Mouse (Mus musculus) heart, postnatal 0 days (tissue): ENCODE measurements at regions not wholly inside any gene's neighbourhood (a gene's known extent, or its start where the extent isn't known, plus 50 kb on each side); places are given as distances from the start of the nearest gene placed in this dataset.

ENCODE experiments used
- ATAC-seq: fragments of 200-750 bp; cut with Nextera tagmentation; 2 replicates; pipeline ENCODE4 v1.8.0; 2017; ENCODE audit warnings: low read depth, moderate number of reproducible peaks, moderate library complexity; ENCODE audit not compliant: insufficient read depth
- DNase-seq: peaks from one replicate; pipeline ENCODE4 v3.0.0-alpha.2; 2016; ENCODE audit warnings: low spot score
- H3K27ac ChIP-seq: fragments of 300-500 bp; sonication (generic); 2 replicates; pipeline ENCODE4 v1.5.1; 2014; ENCODE audit warnings: low read depth, mild to moderate bottlenecking
- H3K27me3 ChIP-seq: fragments of 300-500 bp; sonication (generic); 2 replicates; pipeline ENCODE4 v1.6.1; 2014; ENCODE audit warnings: low read length, mixed read lengths; ENCODE audit not compliant: control insufficient read depth, insufficient read depth
- H3K36me3 ChIP-seq: fragments of 300-500 bp; sonication (generic); replicated peaks from 2 replicates; pipeline ENCODE4 v1.6.1; 2014; ENCODE audit warnings: low read length, mixed read lengths; ENCODE audit not compliant: control insufficient read depth, insufficient read depth
- H3K4me1 ChIP-seq: fragments of 300-500 bp; sonication (generic); 2 replicates; pipeline ENCODE4 v1.6.1; 2014; ENCODE audit warnings: antibody characterized with exemption; ENCODE audit not compliant: control insufficient read depth, insufficient read depth
- H3K4me2 ChIP-seq: fragments of 300-500 bp; sonication (generic); 2 replicates; pipeline ENCODE4 v1.6.1; 2014; ENCODE audit warnings: low read depth, mild to moderate bottlenecking, low read length, moderate library complexity
- H3K4me3 ChIP-seq: fragments of 300-500 bp; sonication (generic); 2 replicates; pipeline ENCODE4 v1.5.1; 2014; ENCODE audit warnings: low read depth, low read length
- H3K9ac ChIP-seq: fragments of 300-500 bp; sonication (generic); replicated peaks from 2 replicates; pipeline ENCODE4 v1.6.1; 2014; ENCODE audit warnings: low read depth, low read length, mixed read lengths
- H3K9me3 ChIP-seq: fragments of 300-500 bp; sonication (generic); replicated peaks from 2 replicates; pipeline ENCODE4 v1.6.1; 2016; ENCODE audit warnings: low read length; ENCODE audit not compliant: control insufficient read depth
- CTCF ChIP-seq: IDR thresholded peaks from 2 replicates; pipeline ENCODE4 v1.5.1; 2016; ENCODE audit warnings: antibody characterized with exemption, control low read depth, low read depth
- EP300 ChIP-seq: IDR thresholded peaks from 2 replicates; pipeline ENCODE4 v1.6.1; 2016; ENCODE audit warnings: antibody characterized with exemption, low read depth
- WGBS: fragments of 180-500 bp; shearing (Covaris S2); extraction: QIAGEN DNeasy Blood & Tissue Kit; methylation state at CpG from one replicate; pipeline ENCODE4 v1.1.7; 2014; 5-methylcytosine and 5-hydroxymethylcytosine counted together

DNA sequence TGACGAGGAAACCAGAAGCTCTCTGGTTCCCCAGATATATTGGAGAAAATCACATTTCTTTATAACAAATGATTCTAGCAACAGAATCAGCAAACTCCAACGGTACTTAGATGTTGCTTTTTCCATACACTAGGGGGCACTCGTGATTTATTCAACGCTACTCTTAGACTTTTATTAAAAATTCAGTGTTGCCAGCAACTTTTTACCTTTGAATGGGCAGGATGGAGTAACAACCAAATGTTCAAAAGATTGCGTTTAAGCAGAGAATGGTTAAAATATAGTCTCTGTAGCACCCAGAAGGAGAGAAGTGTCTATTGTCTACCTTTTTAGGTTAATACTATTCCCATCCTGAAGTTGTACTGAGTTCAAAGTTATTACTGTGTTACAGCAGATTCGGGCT is 715.4 kb upstream of the Cblb start:
- no peaks in the 10 kb centered on the region for H3K27me3 ChIP-seq

DNA sequence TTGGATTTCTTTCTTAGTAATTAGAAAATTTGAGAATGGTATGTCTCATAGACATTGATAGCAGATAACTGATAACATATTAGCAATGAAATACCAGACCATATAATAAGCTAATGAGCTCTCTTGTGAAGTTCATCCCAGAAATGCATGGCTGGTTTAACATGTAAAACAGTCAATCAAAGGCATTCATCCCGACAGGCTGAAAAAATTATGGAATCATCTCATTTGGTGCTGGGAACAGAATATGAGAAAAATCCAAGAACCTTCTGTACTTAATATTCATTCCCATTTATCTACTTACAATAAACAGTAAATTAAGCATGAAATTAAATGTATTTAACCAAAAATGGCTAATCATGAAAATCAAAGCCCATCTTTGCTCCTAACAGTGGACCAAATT is 698.8 kb upstream of the Cblb start:
- Histone ChIP-seq H3K4me3 (no peak overlapping the region), H3K9me3 (no peaks in the 10 kb centered on the region), H3K4me2 (no peak overlapping the region), H3K4me1 (no peaks in the 10 kb centered on the region), H3K36me3 (no peaks in the 10 kb centered on the region), H3K9ac (no peak overlapping the region), H3K27me3 (no peaks in the 10 kb centered on the region), H3K27ac (no peak overlapping the region)
- WGBS: 84% methylated on average over 1 of the region's 1 CpGs
- TF ChIP-seq EP300: no peak
- no peak for ATAC-seq
- DNase-seq: no peak

More for the DNA sequence above, 715.4 kb upstream of the Cblb start:
- TF ChIP-seq EP300 (no peak), CTCF (peak; percentile 76)
- Histone ChIP-seq H3K9me3 (no peaks in the 10 kb centered on the region), H3K9ac (no peak overlapping the region), H3K4me3 (no peak overlapping the region), H3K4me2 (no peak overlapping the region), H3K36me3 (no peaks in the 10 kb centered on the region), H3K4me1 (no peaks in the 10 kb centered on the region), H3K27ac (no peak overlapping the region)
- no peak for ATAC-seq
- peak; percentile 59 for DNase-seq
- WGBS: 18% methylated on average over 6 of the region's 6 CpGs

DNA sequence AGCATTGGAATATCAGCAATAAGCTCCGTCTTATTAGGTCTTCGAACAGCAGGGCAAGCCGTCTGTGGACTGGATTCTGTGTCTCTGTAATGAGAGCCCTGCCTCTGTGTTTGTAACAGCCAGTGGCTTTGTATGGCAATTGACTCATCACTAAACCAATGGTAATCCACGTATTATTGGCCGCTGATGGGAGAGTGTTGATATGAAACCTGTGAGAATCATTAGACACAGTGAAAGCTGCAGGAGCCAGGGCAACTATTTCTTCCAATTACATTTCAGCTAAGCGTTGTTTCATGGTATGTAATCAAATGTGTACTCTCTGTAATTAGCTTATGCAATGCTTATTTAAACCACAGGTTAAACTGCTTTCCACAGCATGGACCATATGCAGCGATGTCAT is 696.1 kb upstream of the Cblb start:
- 84% methylated on average over 7 of the region's 7 CpGs for whole genome bisulfite sequencing
- H3K9ac ChIP-seq: no peak overlapping the region
- no peak for ATAC-seq
- no peak for DNase-seq
- no peaks in the 10 kb centered on the region for H3K9me3 ChIP-seq
- TF ChIP-seq CTCF (no peak), EP300 (no peak)
- H3K4me2 ChIP-seq: no peak overlapping the region
- H3K4me3 ChIP-seq: no peak overlapping the region
- H3K4me1 ChIP-seq: no peaks in the 10 kb centered on the region
- no peaks in the 10 kb centered on the region for H3K36me3 ChIP-seq
- H3K27me3 ChIP-seq: no peaks in the 10 kb centered on the region
- H3K27ac ChIP-seq: no peak overlapping the region

DNA sequence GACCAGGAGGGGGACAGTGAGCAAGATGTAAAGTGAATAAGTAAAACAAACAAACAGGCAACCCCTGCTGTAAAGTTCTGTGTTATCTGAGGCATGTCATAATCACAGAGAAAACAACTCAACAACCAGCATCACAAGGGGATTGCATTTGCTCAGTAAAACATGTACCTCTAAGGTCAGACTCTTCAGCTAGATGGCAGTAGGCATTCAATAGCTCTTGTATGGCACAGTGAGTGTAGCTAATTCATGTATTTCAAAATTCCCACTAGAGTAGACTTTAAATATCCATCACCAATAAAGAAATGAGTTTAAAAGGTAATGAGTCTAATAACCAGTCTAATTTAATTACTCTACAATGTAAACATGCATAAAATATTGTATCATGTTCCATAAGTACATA is 683.9 kb upstream of the Cblb start:
- TF ChIP-seq EP300 (no peak), CTCF (peak; percentile 42)

DNA sequence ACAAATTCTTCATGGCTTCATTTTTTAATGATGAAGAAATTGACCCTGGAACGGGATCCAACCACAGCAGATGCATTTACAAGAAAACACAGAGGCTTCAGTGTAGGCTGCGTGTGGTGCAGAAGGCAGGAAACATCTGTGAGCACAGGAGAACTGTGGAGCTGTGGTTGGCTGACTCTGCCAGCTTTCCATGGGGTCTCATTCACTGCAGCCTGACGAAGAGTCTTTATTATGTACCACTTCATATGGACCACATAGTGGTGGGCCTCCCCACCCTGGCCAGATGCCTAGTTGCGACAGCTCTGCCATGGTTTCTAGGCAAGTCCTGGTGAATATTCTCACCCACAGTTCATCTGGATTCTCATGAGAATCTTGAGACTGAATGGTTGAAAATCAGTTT is 678.9 kb upstream of the Cblb start:
- WGBS: 48% methylated on average over 4 of the region's 4 CpGs
- Histone ChIP-seq H3K27me3 (no peaks in the 10 kb centered on the region), H3K4me2 (no peak overlapping the region), H3K36me3 (no peaks in the 10 kb centered on the region), H3K27ac (no peak overlapping the region), H3K4me1 (no peaks in the 10 kb centered on the region), H3K9ac (no peak overlapping the region), H3K9me3 (no peaks in the 10 kb centered on the region), H3K4me3 (no peak overlapping the region)
- ATAC-seq (no peak), DNase-seq (no peak)
- TF ChIP-seq EP300 (no peak), CTCF (no peak)

More for the DNA sequence above, 683.9 kb upstream of the Cblb start:
- H3K4me3 ChIP-seq: no peak overlapping the region
- H3K27ac ChIP-seq: no peak overlapping the region
- no peaks in the 10 kb centered on the region for H3K9me3 ChIP-seq
- ATAC-seq (no peak), DNase-seq (no peak)
- no peak overlapping the region for H3K4me2 ChIP-seq
- no peaks in the 10 kb centered on the region for H3K4me1 ChIP-seq
- no peaks in the 10 kb centered on the region for H3K36me3 ChIP-seq
- H3K27me3 ChIP-seq: no peaks in the 10 kb centered on the region
- no peak overlapping the region for H3K9ac ChIP-seq

DNA sequence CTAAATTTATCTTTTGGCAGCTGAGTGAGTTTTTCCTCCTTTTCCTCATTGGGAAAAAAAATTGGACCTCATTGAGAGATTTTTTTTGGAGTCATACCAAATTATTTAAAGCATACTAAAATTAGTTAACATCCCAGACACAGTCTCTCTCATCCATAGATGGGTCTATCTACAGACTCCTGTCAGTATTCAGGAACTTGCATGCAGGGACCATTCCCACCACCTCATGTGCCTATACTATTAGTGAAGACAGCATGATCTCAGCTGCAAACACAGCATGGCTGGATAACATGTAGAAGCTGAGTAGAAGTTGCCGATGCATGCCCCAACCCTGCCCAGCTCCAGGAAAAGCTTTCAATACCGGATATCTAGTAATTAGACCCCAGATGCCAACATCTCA is 677.2 kb upstream of the Cblb start:
- WGBS: 62% methylated on average over 2 of the region's 2 CpGs
- H3K36me3 ChIP-seq: no peaks in the 10 kb centered on the region
- no peaks in the 10 kb centered on the region for H3K9me3 ChIP-seq
- no peak overlapping the region for H3K4me2 ChIP-seq
- no peaks in the 10 kb centered on the region for H3K27me3 ChIP-seq
- DNase-seq: no peak
- no peak overlapping the region for H3K9ac ChIP-seq
- no peaks in the 10 kb centered on the region for H3K4me1 ChIP-seq
- H3K27ac ChIP-seq: no peak overlapping the region
- TF ChIP-seq EP300 (no peak), CTCF (no peak)
- no peak overlapping the region for H3K4me3 ChIP-seq
- no peak for ATAC-seq
